Mouse (Mus musculus): ENCODE data around the gene Gp5. TPM values are rescaled to one million over a fixed set of nuclear protein-coding genes. Genes with fewer than 3 reads are reported as not detected.

Gp5 gene
- polyA plus RNA-seq, 1 experiment from 2014 or later: 3.2 TPM

DNA sequence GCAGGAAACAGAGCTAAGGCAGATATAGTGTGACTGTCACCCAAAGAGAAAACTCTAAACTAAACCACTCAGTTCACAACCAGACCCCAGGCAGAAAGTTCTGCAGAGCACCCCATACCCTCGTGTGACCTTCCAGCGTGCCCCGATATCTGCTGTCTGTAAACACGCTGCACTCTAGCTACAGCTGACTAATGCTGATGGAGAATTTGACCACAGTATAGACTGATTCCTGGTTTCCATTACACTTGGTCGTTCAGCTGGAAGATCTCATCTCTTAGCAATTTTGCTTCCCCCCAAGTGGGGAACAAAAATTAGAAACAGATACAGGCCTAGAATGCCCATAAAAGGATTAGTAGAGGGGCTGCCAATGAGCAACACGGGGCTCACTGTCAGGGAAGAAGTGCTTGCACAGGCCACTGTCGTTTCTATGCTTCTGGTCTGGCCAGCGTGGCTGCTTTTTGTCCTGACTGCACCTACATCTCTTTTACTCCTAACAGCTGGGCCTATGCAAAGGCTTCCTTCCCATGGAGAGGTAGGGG, 39.3 kb downstream of the Gp5 start:
- Histone ChIP-seq H3K9ac (ENCODE audit: low read depth, low read length) (no peak overlapping the region), H3K27me3 (ENCODE audit: control insufficient read depth, insufficient read depth, low read length) (no peaks in the 10 kb centered on the region), H3K4me2 (no peak overlapping the region), H3K4me3 (ENCODE audit: low read depth, low read length) (no peak overlapping the region), H3K9me3 (replicated peaks; ENCODE audit: control insufficient read depth, low read length) (no peaks in the 10 kb centered on the region), H3K27ac (ENCODE audit: low read depth, low read length) (no peak overlapping the region), H3K4me1 (ENCODE audit: control insufficient read depth, insufficient read depth, low read length) (no peaks in the 10 kb centered on the region; the same call in 1 of the 2 replicates), H3K36me3 (ENCODE audit: control insufficient read depth, insufficient read depth, low read length) (no peaks in the 10 kb centered on the region)
- WGBS (ENCODE audit: insufficient replicate concordance): 49% methylated on average over 8 of the region's 8 CpGs
- no peak for ATAC-seq (replicated peaks; ENCODE audit: insufficient number of reproducible peaks, low FRiP score, low TSS enrichment)

- Histone ChIP-seq H3K27ac (ENCODE audit: low read depth, low read length) (no peak within 1 kb of the TSS), H3K9me3 (replicated peaks; ENCODE audit: control insufficient read depth, low read length) (no peaks in the 10 kb centered on the region), H3K4me2 (no peak within 1 kb of the TSS), H3K9ac (ENCODE audit: low read depth, low read length) (no peak within 1 kb of the TSS), H3K27me3 (ENCODE audit: control insufficient read depth, insufficient read depth, low read length) (no peaks in the 10 kb centered on the region), H3K4me3 (ENCODE audit: low read depth, low read length) (no peak within 1 kb of the TSS), H3K36me3 (ENCODE audit: control insufficient read depth, insufficient read depth, low read length) (no peaks in the 10 kb centered on the region), H3K4me1 (ENCODE audit: control insufficient read depth, insufficient read depth, low read length) (no peaks in the 10 kb centered on the region; the same call in 1 of the 2 replicates)
- 65% methylated on average over 5 of the region's 5 CpGs for WGBS (ENCODE audit: insufficient replicate concordance)
- no peak for ATAC-seq (replicated peaks; ENCODE audit: insufficient number of reproducible peaks, low FRiP score, low TSS enrichment)
Measured at GRCm38 (mm10) chr16:30267359-30267758, 43.2 kb downstream of the Gp5 start, which contains the start of gene Cpn2. TSS of gene Cpn2 (minus strand) at chr16:30267499.

DNA sequence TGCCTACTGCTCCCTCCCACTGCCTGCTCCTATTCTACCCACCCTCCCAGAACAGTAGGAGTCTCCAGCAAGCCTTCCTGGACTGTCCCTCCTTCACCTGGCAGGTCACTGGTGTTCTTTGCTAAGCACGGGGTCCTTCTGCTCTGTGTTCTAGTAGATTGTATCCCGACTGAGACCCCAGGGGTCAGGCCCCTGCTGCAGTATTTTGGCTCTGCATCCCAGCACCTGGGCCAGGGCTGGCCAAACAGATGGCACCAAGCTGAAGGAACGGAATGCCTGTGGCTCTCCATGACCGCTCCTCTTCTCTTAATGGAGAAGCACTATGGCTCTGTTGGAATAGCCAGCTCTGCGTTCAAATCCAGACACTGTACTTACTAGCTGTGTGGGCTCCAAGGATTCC, 44.0 kb downstream of the Gp5 start:
- no peak overlapping the region for H3K9ac ChIP-seq (ENCODE audit: low read depth, low read length)
- H3K36me3 ChIP-seq (ENCODE audit: control insufficient read depth, insufficient read depth, low read length): no peaks in the 10 kb centered on the region
- no peaks in the 10 kb centered on the region for H3K9me3 ChIP-seq (replicated peaks; ENCODE audit: control insufficient read depth, low read length)
- no peak for ATAC-seq (replicated peaks; ENCODE audit: insufficient number of reproducible peaks, low FRiP score, low TSS enrichment)
- WGBS (ENCODE audit: insufficient replicate concordance): 82% methylated on average over 5 of the region's 5 CpGs
- H3K27ac ChIP-seq (ENCODE audit: low read depth, low read length): no peak overlapping the region
- no peaks in the 10 kb centered on the region; the same call in 1 of the 2 replicates for H3K4me1 ChIP-seq (ENCODE audit: control insufficient read depth, insufficient read depth, low read length)
- H3K4me2 ChIP-seq: no peak overlapping the region
- H3K4me3 ChIP-seq (ENCODE audit: low read depth, low read length): no peak overlapping the region
- no peaks in the 10 kb centered on the region for H3K27me3 ChIP-seq (ENCODE audit: control insufficient read depth, insufficient read depth, low read length)

GRCm38 (mm10) chr16:30265611-30266010, 45.0 kb downstream of the Gp5 start:
- Histone ChIP-seq H3K9ac (ENCODE audit: low read depth, low read length) (no peak overlapping the region), H3K9me3 (replicated peaks; ENCODE audit: control insufficient read depth, low read length) (no peaks in the 10 kb centered on the region), H3K4me1 (ENCODE audit: control insufficient read depth, insufficient read depth, low read length) (no peaks in the 10 kb centered on the region), H3K4me2 (no peak overlapping the region), H3K36me3 (ENCODE audit: control insufficient read depth, insufficient read depth, low read length) (no peaks in the 10 kb centered on the region), H3K27ac (ENCODE audit: low read depth, low read length) (no peak overlapping the region), H3K27me3 (ENCODE audit: control insufficient read depth, insufficient read depth, low read length) (no peaks in the 10 kb centered on the region), H3K4me3 (ENCODE audit: low read depth, low read length) (no peak overlapping the region)
- 65% methylated on average over 4 of the region's 4 CpGs for WGBS (ENCODE audit: insufficient replicate concordance)
- peak; percentile 16; the same call in 1 of the 2 replicates for ATAC-seq (replicated peaks; ENCODE audit: insufficient number of reproducible peaks, low FRiP score, low TSS enrichment)

- ATAC-seq (replicated peaks; ENCODE audit: insufficient number of reproducible peaks, low FRiP score, low TSS enrichment): no peak
- Histone ChIP-seq H3K9ac (ENCODE audit: low read depth, low read length) (no peak overlapping the region), H3K27ac (ENCODE audit: low read depth, low read length) (no peak overlapping the region), H3K4me1 (ENCODE audit: control insufficient read depth, insufficient read depth, low read length) (no peaks in the 10 kb centered on the region), H3K27me3 (ENCODE audit: control insufficient read depth, insufficient read depth, low read length) (no peaks in the 10 kb centered on the region), H3K4me3 (ENCODE audit: low read depth, low read length) (no peak overlapping the region), H3K9me3 (replicated peaks; ENCODE audit: control insufficient read depth, low read length) (no peaks in the 10 kb centered on the region), H3K36me3 (ENCODE audit: control insufficient read depth, insufficient read depth, low read length) (no peaks in the 10 kb centered on the region), H3K4me2 (no peak overlapping the region)
- WGBS (ENCODE audit: insufficient replicate concordance): 60% methylated on average over 4 of the region's 4 CpGs
Measured at GRCm38 (mm10) chr16:30263156-30263555, 47.4 kb downstream of the Gp5 start.

GRCm38 (mm10) chr16:30262664-30263063, 47.9 kb downstream of the Gp5 start:
- no peaks in the 10 kb centered on the region for H3K4me1 ChIP-seq (ENCODE audit: control insufficient read depth, insufficient read depth, low read length)
- H3K36me3 ChIP-seq (ENCODE audit: control insufficient read depth, insufficient read depth, low read length): no peaks in the 10 kb centered on the region
- H3K9ac ChIP-seq (ENCODE audit: low read depth, low read length): no peak overlapping the region
- WGBS (ENCODE audit: insufficient replicate concordance): 0% methylated on average over 2 of the region's 2 CpGs
- no peak overlapping the region for H3K4me2 ChIP-seq
- H3K27me3 ChIP-seq (ENCODE audit: control insufficient read depth, insufficient read depth, low read length): no peaks in the 10 kb centered on the region
- no peaks in the 10 kb centered on the region for H3K9me3 ChIP-seq (replicated peaks; ENCODE audit: control insufficient read depth, low read length)
- no peak for ATAC-seq (replicated peaks; ENCODE audit: insufficient number of reproducible peaks, low FRiP score, low TSS enrichment)
- no peak overlapping the region for H3K27ac ChIP-seq (ENCODE audit: low read depth, low read length)
- no peak overlapping the region for H3K4me3 ChIP-seq (ENCODE audit: low read depth, low read length)

GRCm38 (mm10) chr16:30262157-30262556, 48.4 kb downstream of the Gp5 start:
- H3K4me1 ChIP-seq (ENCODE audit: control insufficient read depth, insufficient read depth, low read length): no peaks in the 10 kb centered on the region
- no peak overlapping the region for H3K4me3 ChIP-seq (ENCODE audit: low read depth, low read length)
- no peaks in the 10 kb centered on the region for H3K27me3 ChIP-seq (ENCODE audit: control insufficient read depth, insufficient read depth, low read length)
- H3K4me2 ChIP-seq: no peak overlapping the region
- ATAC-seq (replicated peaks; ENCODE audit: insufficient number of reproducible peaks, low FRiP score, low TSS enrichment): no peak
- 82% methylated on average over 10 of the region's 10 CpGs for WGBS (ENCODE audit: insufficient replicate concordance)
- no peaks in the 10 kb centered on the region for H3K9me3 ChIP-seq (replicated peaks; ENCODE audit: control insufficient read depth, low read length)
- H3K27ac ChIP-seq (ENCODE audit: low read depth, low read length): no peak overlapping the region
- no peak overlapping the region for H3K9ac ChIP-seq (ENCODE audit: low read depth, low read length)
- H3K36me3 ChIP-seq (ENCODE audit: control insufficient read depth, insufficient read depth, low read length): no peaks in the 10 kb centered on the region

GRCm38 (mm10) chr16:30261341-30261740, 49.2 kb downstream of the Gp5 start:
- Histone ChIP-seq H3K4me1 (ENCODE audit: control insufficient read depth, insufficient read depth, low read length) (no peaks in the 10 kb centered on the region), H3K4me2 (no peak overlapping the region), H3K4me3 (ENCODE audit: low read depth, low read length) (no peak overlapping the region), H3K9ac (ENCODE audit: low read depth, low read length) (no peak overlapping the region), H3K9me3 (replicated peaks; ENCODE audit: control insufficient read depth, low read length) (no peaks in the 10 kb centered on the region), H3K27ac (ENCODE audit: low read depth, low read length) (no peak overlapping the region), H3K27me3 (ENCODE audit: control insufficient read depth, insufficient read depth, low read length) (no peaks in the 10 kb centered on the region), H3K36me3 (ENCODE audit: control insufficient read depth, insufficient read depth, low read length) (no peaks in the 10 kb centered on the region)
- no peak for ATAC-seq (replicated peaks; ENCODE audit: insufficient number of reproducible peaks, low FRiP score, low TSS enrichment)
- 84% methylated on average over 9 of the region's 9 CpGs for WGBS (ENCODE audit: insufficient replicate concordance)

GRCm38 (mm10) chr16:30260012-30260635, 50.5 kb downstream of the Gp5 start:
- H3K27ac ChIP-seq (ENCODE audit: low read depth, low read length): no peak overlapping the region
- H3K4me3 ChIP-seq (ENCODE audit: low read depth, low read length): no peak overlapping the region
- H3K36me3 ChIP-seq (ENCODE audit: control insufficient read depth, insufficient read depth, low read length): no peaks in the 10 kb centered on the region
- H3K9me3 ChIP-seq (replicated peaks; ENCODE audit: control insufficient read depth, low read length): no peaks in the 10 kb centered on the region
- no peaks in the 10 kb centered on the region for H3K4me1 ChIP-seq (ENCODE audit: control insufficient read depth, insufficient read depth, low read length)
- whole genome bisulfite sequencing (ENCODE audit: insufficient replicate concordance): 83% methylated on average over 15 of the region's 15 CpGs
- H3K9ac ChIP-seq (ENCODE audit: low read depth, low read length): no peak overlapping the region
- no peak overlapping the region for H3K4me2 ChIP-seq
- H3K27me3 ChIP-seq (ENCODE audit: control insufficient read depth, insufficient read depth, low read length): no peaks in the 10 kb centered on the region
- ATAC-seq (replicated peaks; ENCODE audit: insufficient number of reproducible peaks, low FRiP score, low TSS enrichment): no peak

Measured in heart, embryonic 11.5 days (tissue).